Mouse (Mus musculus): Measurements from ENCODE around the gene Mmd. TPM values are rescaled to one million over a fixed set of nuclear protein-coding genes. Genes with fewer than 3 reads are reported as not detected.

Gene Mmd
- total and polyA plus RNA-seq, 3 experiments: 25.9 to 35.7 (median 30.9) TPM

GRCm38 (mm10) chr11:90324597-90324996 lies 75.3 kb downstream of the Mmd start:
- H3K4me1 ChIP-seq (ENCODE audit: control insufficient read depth, insufficient read depth, low read length): no peaks in the 10 kb centered on the region
- H3K36me3 ChIP-seq (ENCODE audit: control insufficient read depth, insufficient read depth, low read length): no peaks in the 10 kb centered on the region
- no peak overlapping the region for H3K27ac ChIP-seq
- no peak for TF ChIP-seq CTCF (IDR thresholded peaks at IDR 0.05)
- TF ChIP-seq POLR2A (IDR thresholded peaks at IDR 0.05; ENCODE audit: insufficient read depth, low read depth, low read length): no peak
- TF ChIP-seq EP300 (IDR thresholded peaks at IDR 0.05; ENCODE audit: insufficient read depth, low read depth, low read length): no peak
- H3K79me2 ChIP-seq (replicated peaks; ENCODE audit: control insufficient read depth, insufficient read depth, low read length): no peaks in the 10 kb centered on the region
- DNase-seq: no peak
- intact Hi-C loops (cut with DNase I): no loop called here
- WGBS: 83% methylated on average over 3 of the region's 3 CpGs
- no peak overlapping the region for H3K9ac ChIP-seq (ENCODE audit: low read depth, low read length)
- no peak overlapping the region for H3K4me3 ChIP-seq
- no peaks in the 10 kb centered on the region for H3K27me3 ChIP-seq (ENCODE audit: control insufficient read depth, insufficient read depth, low read length)

GRCm38 (mm10) chr11:90326146-90326545 lies 76.9 kb downstream of the Mmd start:
- H3K9ac ChIP-seq (ENCODE audit: low read depth, low read length): no peak overlapping the region
- H3K4me1 ChIP-seq (ENCODE audit: control insufficient read depth, insufficient read depth, low read length): no peaks in the 10 kb centered on the region; the same call in 1 of the 2 replicates
- H3K79me2 ChIP-seq (replicated peaks; ENCODE audit: control insufficient read depth, insufficient read depth, low read length): no peaks in the 10 kb centered on the region
- H3K27ac ChIP-seq: no peak overlapping the region
- TF ChIP-seq CTCF (IDR thresholded peaks at IDR 0.05) (no peak), EP300 (IDR thresholded peaks at IDR 0.05; ENCODE audit: insufficient read depth, low read depth, low read length) (no peak), POLR2A (IDR thresholded peaks at IDR 0.05; ENCODE audit: insufficient read depth, low read depth, low read length) (no peak)
- H3K27me3 ChIP-seq (ENCODE audit: control insufficient read depth, insufficient read depth, low read length): no peaks in the 10 kb centered on the region
- no peak for DNase-seq
- WGBS: 93% methylated on average over 5 of the region's 5 CpGs
- H3K36me3 ChIP-seq (ENCODE audit: control insufficient read depth, insufficient read depth, low read length): no peaks in the 10 kb centered on the region
- no peak overlapping the region for H3K4me3 ChIP-seq
- intact Hi-C loops (cut with DNase I): no loop called here

- TF ChIP-seq POLR2A (IDR thresholded peaks at IDR 0.05; ENCODE audit: insufficient read depth, low read depth, low read length) (no peak), CTCF (IDR thresholded peaks at IDR 0.05) (no peak), EP300 (IDR thresholded peaks at IDR 0.05; ENCODE audit: insufficient read depth, low read depth, low read length) (no peak)
These were observed 77.6 kb downstream of the Mmd start for GRCm38 (mm10) chr11:90326836-90327235.

More at GRCm38 (mm10) chr11:90326836-90327235, 77.6 kb downstream of the Mmd start:
- Histone ChIP-seq H3K27me3 (ENCODE audit: control insufficient read depth, insufficient read depth, low read length) (no peaks in the 10 kb centered on the region), H3K27ac (no peak overlapping the region), H3K79me2 (replicated peaks; ENCODE audit: control insufficient read depth, insufficient read depth, low read length) (no peaks in the 10 kb centered on the region), H3K4me3 (no peak overlapping the region), H3K9ac (ENCODE audit: low read depth, low read length) (no peak overlapping the region), H3K4me1 (ENCODE audit: control insufficient read depth, insufficient read depth, low read length) (no peaks in the 10 kb centered on the region; the same call in 1 of the 2 replicates), H3K36me3 (ENCODE audit: control insufficient read depth, insufficient read depth, low read length) (no peaks in the 10 kb centered on the region)
- intact Hi-C loops (cut with DNase I): no loop called here
- WGBS: 27% methylated on average over 1 of the region's 1 CpGs
- peak; percentile 66 to 73 for DNase-seq

Other genes starting within 250 kb of the Mmd start
- 1 to 10 TPM; 4.0 to 4.4 TPM for gene Pctp, start 246.6 kb upstream of the Mmd start, total RNA-seq (2021)
- 2.2 and 3.1 TPM in 2 replicates for gene Pctp, start 246.6 kb upstream of the Mmd start, polyA plus RNA-seq (2012; rRNA removed)
- gene Tmem100, start 219.1 kb upstream of the Mmd start, total RNA-seq (2021): 10 to 100 TPM; 14.7 to 18.3 TPM
- gene Tmem100, start 219.1 kb upstream of the Mmd start, polyA plus RNA-seq (2012; rRNA removed): 5.4 and 11.4 TPM in 2 replicates
- 1 to 10 TPM; 7.5 to 8.1 TPM for gene Gm45716, start 61.8 kb upstream of the Mmd start, total RNA-seq (2021)
- gene Gm45716, start 61.8 kb upstream of the Mmd start, polyA plus RNA-seq (2012; rRNA removed): 3.9 and 8.8 TPM in 2 replicates
- gene Hlf, start 141.4 kb downstream of the Mmd start, total RNA-seq (2021): 10 to 100 TPM; 11.0 to 18.2 TPM
- gene Hlf, start 141.4 kb downstream of the Mmd start, polyA plus RNA-seq (2012; rRNA removed): 14.0 and 17.3 TPM in 2 replicates

Data from heart, adult 2 months (tissue).